In genomic region chr9:45121769-45122168, GRCm38 (mm10) we compare ENCODE assay signal across 8 mouse cellular contexts. TPM values are rescaled to one million over a fixed set of nuclear protein-coding genes. Genes with fewer than 3 reads are reported as not detected.
DNase-seq lines count a peak whose midpoint lies in the region; ATAC-seq and TF ChIP-seq lines count a peak whose summit lies in the region.

No protein-coding gene starts in this region.

- no peak for TF ChIP-seq POLR2A in MEL (IDR thresholded peaks at IDR 0.05; ENCODE audit: control insufficient read depth in 1 of 2, insufficient read depth in 1 of 2, low read depth in 1 of 2, low read length in 2 of 2, poor library complexity in 1 of 2)
- TF ChIP-seq POLR2A in cerebellum, adult 2 months (IDR thresholded peaks at IDR 0.05; ENCODE audit: borderline replicate concordance, insufficient read depth, low read length): peak; percentile 22; the same call in 1 of the 2 replicates

- TF ChIP-seq RAD21 in MEL (IDR thresholded peaks at IDR 0.05; ENCODE audit: low read depth, low read length): peak; percentile 89

- TF ChIP-seq EP300 in MEL (IDR thresholded peaks at IDR 0.05; ENCODE audit: low read depth in 1 of 2, low read length in 2 of 2): 0 out of 4 replicates have a peak, but pooled peaks of 1 of the 2 experiments have one; percentile 3

- peak; percentile 89 to 90 (median 89) for TF ChIP-seq CTCF in MEL (IDR thresholded peaks at IDR 0.05 in 2 of 3, conservative IDR thresholded peaks at IDR 0.05 in 1 of 3; ENCODE audit: control insufficient read depth in 1 of 3, insufficient read depth in 1 of 3, low read depth in 2 of 3, low read length in 3 of 3, poor library complexity in 1 of 3, severe bottlenecking in 1 of 3)
- TF ChIP-seq CTCF in cerebellum, adult 2 months (IDR thresholded peaks at IDR 0.05; ENCODE audit: borderline replicate concordance, insufficient read depth, low read depth, low read length): peak; percentile 97

- H3K36me3 ChIP-seq in MEL (ENCODE audit: control insufficient read depth in 1 of 2, insufficient read depth in 2 of 2, low read length in 2 of 2): peaks cover 0 to 2% of the 10 kb centered on the region in 2 experiments; a peak in 2 of 4 replicates
- H3K36me3 ChIP-seq in lung, embryonic 15.5 days: no peaks in the 10 kb centered on the region

- H3K27me3 ChIP-seq in MEL (ENCODE audit: control insufficient read depth in 1 of 2, insufficient read depth in 2 of 2, low read length in 2 of 2): peaks cover 0 to 2% of the 10 kb centered on the region in 2 experiments; a peak in 3 of 4 replicates
- no peaks in the 10 kb centered on the region for H3K27me3 ChIP-seq in cerebellum, adult 2 months (ENCODE audit: control insufficient read depth, insufficient read depth, low read length)
- no peaks in the 10 kb centered on the region for H3K27me3 ChIP-seq in lung, embryonic 15.5 days

- 1% methylated on average over 10 of the region's 10 CpGs for WGBS in cerebellum, adult 2 months
- 3% methylated on average over 10 of the region's 10 CpGs for WGBS in lung, embryonic 15.5 days

- H3K9ac ChIP-seq in MEL (ENCODE audit: control insufficient read depth, low read depth, low read length, poor library complexity, severe bottlenecking): peak overlapping the region; percentile 49
- no peak overlapping the region for H3K9ac ChIP-seq in lung, embryonic 15.5 days

- ATAC-seq in frontal cortex, adult (ENCODE audit: low TSS enrichment): peak; percentile 66
- ATAC-seq in hematopoietic stem cell, adult 5-6 weeks (replicated peaks in 1 of 2; ENCODE audit: insufficient read depth in 1 of 2, low FRiP score in 2 of 2, low TSS enrichment in 1 of 2, low read depth in 1 of 2, poor library complexity in 2 of 2, severe bottlenecking in 2 of 2): peak; percentile 82 to 85
- ATAC-seq in lung, embryonic 15.5 days (ENCODE audit: borderline replicate concordance, extremely low read depth, low FRiP score, low TSS enrichment): peak; percentile 58

- peak overlapping the region; percentile 56 for H3K4me2 ChIP-seq in lung, embryonic 15.5 days

- peak; percentile 89 for DNase-seq in MEL (ENCODE audit: low read depth, low spot score)
- DNase-seq in cerebellum, adult 2 months: peak; percentile 87 to 91
- DNase-seq in layer of hippocampus, adult 8-10 months (ENCODE audit: low spot score in 2 of 2): peak; percentile 69 to 72
- DNase-seq in ovary, postnatal 14 days (ENCODE audit: low spot score): peak; percentile 65
- peak; percentile 83 to 89 for DNase-seq in thymus, postnatal 10 days (ENCODE audit: low spot score in 2 of 2)

- H3K27ac ChIP-seq in MEL (ENCODE audit: control insufficient read depth, low read depth, low read length): no peak overlapping the region
- peak overlapping the region; percentile 100 for H3K27ac ChIP-seq in cerebellum, adult 2 months (ENCODE audit: insufficient read depth, low read length)
- peak overlapping the region; percentile 73 for H3K27ac ChIP-seq in lung, embryonic 15.5 days

- peaks cover 0 to 4% of the 10 kb centered on the region in 2 experiments; a peak in 2 of 4 replicates for H3K4me1 ChIP-seq in MEL (ENCODE audit: control insufficient read depth in 1 of 2, insufficient read depth in 2 of 2, low read length in 2 of 2)
- peaks cover 43% of the 10 kb centered on the region for H3K4me1 ChIP-seq in cerebellum, adult 2 months (ENCODE audit: control insufficient read depth, insufficient read depth, low read length)
- peaks cover 8% of the 10 kb centered on the region for H3K4me1 ChIP-seq in lung, embryonic 15.5 days

- peak overlapping the region; percentile 33 to 35; a peak in 2 of 4 replicates for H3K4me3 ChIP-seq in MEL (ENCODE audit: control insufficient read depth in 1 of 2, insufficient read depth in 1 of 2, low read depth in 2 of 2, low read length in 2 of 2)
- peak overlapping the region; percentile 65 for H3K4me3 ChIP-seq in cerebellum, adult 2 months (replicated peaks; ENCODE audit: insufficient read depth, low read depth, low read length)
- H3K4me3 ChIP-seq in lung, embryonic 15.5 days: peak overlapping the region; percentile 23

- H3K79me2 ChIP-seq in MEL (ENCODE audit: control insufficient read depth, insufficient read depth, low read length, poor library complexity): no peaks in the 10 kb centered on the region

- H3K9me3 ChIP-seq in MEL (replicated peaks; ENCODE audit: insufficient read depth, low read length): no peaks in the 10 kb centered on the region
- H3K9me3 ChIP-seq in lung, embryonic 15.5 days: no peaks in the 10 kb centered on the region

TF ChIP-seq in MEL, 35 proteins besides CTCF, POLR2A, EP300 and RAD21 (continues in another document):
- TF ChIP-seq ZKSCAN1 (IDR thresholded peaks at IDR 0.05; ENCODE audit: low read depth, low read length): no peak
- no peak for TF ChIP-seq UBTF (IDR thresholded peaks at IDR 0.05; ENCODE audit: borderline replicate concordance, insufficient read depth, low read depth, low read length)
- no peak for TF ChIP-seq MAZ (IDR thresholded peaks at IDR 0.05; ENCODE audit: low read depth, low read length)
- no peak for TF ChIP-seq MAFK (IDR thresholded peaks at IDR 0.05; ENCODE audit: borderline replicate concordance, low read depth, low read length)
- TF ChIP-seq POLR2AphosphoS5 (IDR thresholded peaks at IDR 0.05; ENCODE audit: borderline replicate concordance, low read depth, low read length): no peak
- TF ChIP-seq NRF1 (IDR thresholded peaks at IDR 0.05; ENCODE audit: insufficient read depth, low read depth, low read length, poor library complexity, severe bottlenecking): no peak
- TF ChIP-seq NELFE (IDR thresholded peaks at IDR 0.05; ENCODE audit: low read depth, low read length): no peak
- peak; percentile 82 for TF ChIP-seq ZC3H11A (IDR thresholded peaks at IDR 0.05; ENCODE audit: low read depth, low read length)
- TF ChIP-seq E2F4 (IDR thresholded peaks at IDR 0.05; ENCODE audit: borderline replicate concordance, low read depth, low read length): no peak
- TF ChIP-seq GABPA (IDR thresholded peaks at IDR 0.05; ENCODE audit: low read depth, low read length): no peak
- TF ChIP-seq MXI1 (IDR thresholded peaks at IDR 0.05; ENCODE audit: low read depth, low read length): peak; percentile 81
- TF ChIP-seq USF2 (IDR thresholded peaks at IDR 0.05; ENCODE audit: borderline replicate concordance in 1 of 2, insufficient read depth in 1 of 2, low read depth in 1 of 2, low read length in 2 of 2): no peak
- no peak for TF ChIP-seq POLR2AphosphoS2 (IDR thresholded peaks at IDR 0.05; ENCODE audit: low read length)
- TF ChIP-seq ETS1 (IDR thresholded peaks at IDR 0.05; ENCODE audit: low read depth, low read length): no peak
- TF ChIP-seq KAT2A (conservative IDR thresholded peaks at IDR 0.05; ENCODE audit: low read depth, low read length): no peak
- peak; percentile 32; the same call in 1 of the 2 replicates for TF ChIP-seq SIN3A (IDR thresholded peaks at IDR 0.05; ENCODE audit: low read length)
- no peak for TF ChIP-seq CHD2 (IDR thresholded peaks at IDR 0.05; ENCODE audit: low read length)
- no peak for TF ChIP-seq BHLHE40 (IDR thresholded peaks at IDR 0.05; ENCODE audit: borderline replicate concordance, low read depth, low read length)
- TF ChIP-seq TBP (IDR thresholded peaks at IDR 0.05; ENCODE audit: low read depth, low read length): no peak
- no peak for TF ChIP-seq USF1 (IDR thresholded peaks at IDR 0.05; ENCODE audit: low read depth, low read length)
- TF ChIP-seq ZNF384 (IDR thresholded peaks at IDR 0.05; ENCODE audit: low read depth, low read length): no peak
- peak; percentile 71 for TF ChIP-seq MAX (IDR thresholded peaks at IDR 0.05; ENCODE audit: low read length)
- TF ChIP-seq JUND (IDR thresholded peaks at IDR 0.05; ENCODE audit: low read depth, low read length): no peak
- TF ChIP-seq ELF1 (IDR thresholded peaks at IDR 0.05; ENCODE audit: low read depth, low read length): no peak
- TF ChIP-seq MYB (IDR thresholded peaks at IDR 0.05; ENCODE audit: low read depth, low read length): no peak
- no peak for TF ChIP-seq RCOR1 (IDR thresholded peaks at IDR 0.05; ENCODE audit: low read depth, low read length)
- peak; percentile 93 for TF ChIP-seq MYC (IDR thresholded peaks at IDR 0.05; ENCODE audit: low read depth, low read length)
- TF ChIP-seq CHD1 (IDR thresholded peaks at IDR 0.05; ENCODE audit: low read depth, low read length): no peak
- no peak for TF ChIP-seq ZMIZ1 (IDR thresholded peaks at IDR 0.05; ENCODE audit: low read depth, low read length)
- peak; percentile 15; the same call in 1 of the 2 replicates for TF ChIP-seq TCF12 (IDR thresholded peaks at IDR 0.05; ENCODE audit: low read depth, low read length)
- no peak for TF ChIP-seq GATA1 (IDR thresholded peaks at IDR 0.05; ENCODE audit: low read depth, low read length)
- TF ChIP-seq HCFC1 (IDR thresholded peaks at IDR 0.05; ENCODE audit: low read depth, low read length): no peak

RNA-seq across cellular contexts. Expression of gene Scn2b, which starts 4.2 kb away (rescaled TPM):
- total RNA-seq in MEL (2012; rRNA removed): not detected in 2 replicates
- polyA plus RNA-seq in MEL (2012; ENCODE audit: insufficient read depth in 1 of 2, insufficient read length in 2 of 2, low read depth in 1 of 2, low replicate concordance in 2 of 2, missing spikeins in 1 of 2): not detected
- 151 and 165 TPM in 2 replicates for polyA plus RNA-seq in cerebellum, adult 2 months (2012; rRNA removed)
- 0.44 TPM in 1 of 2 replicates, not detected in the other for total RNA-seq in hematopoietic stem cell, adult 5-6 weeks (2017)
- total RNA-seq in layer of hippocampus, adult 8-10 months (2022): 100 to 1,000 TPM; 209 to 270 (median 239) TPM
- 4.0 and 4.2 TPM in 2 replicates for polyA plus RNA-seq in lung, embryonic 15.5 days (2015; fragmentation: Nextera tagmentation; extraction: Ambion mirVana)

RNA-seq across cellular contexts. Expression of gene Scn4b, which starts 16.4 kb away (rescaled TPM):
- total RNA-seq in MEL (2012; rRNA removed): not detected in 2 replicates
- not detected for polyA plus RNA-seq in MEL (2012; ENCODE audit: insufficient read depth in 1 of 2, insufficient read length in 2 of 2, low read depth in 1 of 2, low replicate concordance in 2 of 2, missing spikeins in 1 of 2)
- 78.8 and 109 TPM in 2 replicates for polyA plus RNA-seq in cerebellum, adult 2 months (2012; rRNA removed)
- total RNA-seq in hematopoietic stem cell, adult 5-6 weeks (2017): 0.25 TPM in 1 of 2 replicates, not detected in the other
- 10 to 100 TPM; 14.6 to 17.4 (median 15.7) TPM for total RNA-seq in layer of hippocampus, adult 8-10 months (2022)
- 0.48 and 0.65 TPM in 2 replicates for polyA plus RNA-seq in lung, embryonic 15.5 days (2015; fragmentation: Nextera tagmentation; extraction: Ambion mirVana)

RNA-seq across cellular contexts. Expression of gene Jaml, which starts 42.8 kb away (rescaled TPM):
- total RNA-seq in MEL (2012; rRNA removed): not detected in 2 replicates
- polyA plus RNA-seq in MEL (2012; ENCODE audit: insufficient read depth in 1 of 2, insufficient read length in 2 of 2, low read depth in 1 of 2, low replicate concordance in 2 of 2, missing spikeins in 1 of 2): not detected
- 3.8 and 4.2 TPM in 2 replicates for polyA plus RNA-seq in cerebellum, adult 2 months (2012; rRNA removed)
- 1.7 and 3.3 TPM in 2 replicates for total RNA-seq in hematopoietic stem cell, adult 5-6 weeks (2017)
- 1 to 10 TPM in 1 of 4 experiments, under 1 TPM in 3; 0.55 to 1.3 (median 0.72) TPM for total RNA-seq in layer of hippocampus, adult 8-10 months (2022)
- polyA plus RNA-seq in lung, embryonic 15.5 days (2015; fragmentation: Nextera tagmentation; extraction: Ambion mirVana): 0.35 and 0.76 TPM in 2 replicates

Comparison
In these comparisons a context has a peak if more than half of its experiments do, and no peak if none do; other contexts are left out.
1. RNA of gene Scn2b, which starts 4.2 kb away (total RNA-seq): 209 to 270 TPM in layer of hippocampus, adult 8-10 months; not detected in MEL and 0.44 TPM in hematopoietic stem cell, adult 5-6 weeks; every median in the first group is over 100 times any median in the second.
2. RNA of gene Scn4b, which starts 16.4 kb away (total RNA-seq): 14.6 to 17.4 TPM in layer of hippocampus, adult 8-10 months; not detected in MEL and 0.25 TPM in hematopoietic stem cell, adult 5-6 weeks; every median in the first group is over 10 times any median in the second.
3. Peak in every context shown above with its lines, with median percentiles within 50 percentile points of each other: DNase-seq, H3K4me3 ChIP-seq and ATAC-seq.